Mouse (Mus musculus): Measurements from ENCODE around the gene Gstp1. TPM values are rescaled to one million over a fixed set of nuclear protein-coding genes. Genes with fewer than 3 reads are reported as not detected.

Gene Gstp1
- total RNA-seq, 2 experiments from 2014 or later = 386 to 408 TPM

- Histone ChIP-seq H3K4me3 (no peak overlapping the region), H3K27ac (no peak overlapping the region)
- no peak for TF ChIP-seq CTCF (IDR thresholded peaks at IDR 0.05)
- DNase-seq = no peak
- intact Hi-C loops (cut with DNase I) = no loop called here
Observed at GRCm38 (mm10) chr19:4001752-4002151, 36.0 kb downstream of the Gstp1 start.

GRCm38 (mm10) chr19:4000949-4001525 is 36.7 kb downstream of the Gstp1 start:
- DNase-seq = no peak
- TF ChIP-seq CTCF (IDR thresholded peaks at IDR 0.05) = no peak
- H3K4me3 ChIP-seq = peak overlapping the region; percentile 78
- peak overlapping the region; percentile 94 for H3K27ac ChIP-seq
- intact Hi-C loops (cut with DNase I) = loop anchor here (1.0 kb wide), 1 partner anchor 11 kb away; the partner anchor contains the start of gene Ndufv1

- peak within 1 kb of the TSS; percentile 94 for H3K27ac ChIP-seq
- peak; percentile 96 for DNase-seq
- intact Hi-C loops (cut with DNase I) = loop anchor here (1.0 kb wide), 1 partner anchor 12 kb away; the partner anchor contains the start of gene Ndufv1
- H3K4me3 ChIP-seq = peak within 1 kb of the TSS; percentile 78
- TF ChIP-seq CTCF (IDR thresholded peaks at IDR 0.05) = peak; percentile 81
Observed at GRCm38 (mm10) chr19:4000119-4000900, 37.5 kb downstream of the Gstp1 start, which contains the start of the genes Nudt8 and Gm49405. TSS of gene Nudt8 (plus strand) at chr19:4000580. TSS of gene Gm49405 (plus strand) at chr19:4000626.

GRCm38 (mm10) chr19:3999121-3999730 is 38.6 kb downstream of the Gstp1 start:
- intact Hi-C loops (cut with DNase I) = no loop called here
- peak overlapping the region; percentile 78 for H3K4me3 ChIP-seq
- peak overlapping the region; percentile 94 for H3K27ac ChIP-seq
- DNase-seq = no peak
- no peak for TF ChIP-seq CTCF (IDR thresholded peaks at IDR 0.05)

- Histone ChIP-seq H3K27ac (no peak overlapping the region), H3K4me3 (no peak overlapping the region)
- intact Hi-C loops (cut with DNase I) = no loop called here
- no peak for DNase-seq
- no peak for TF ChIP-seq CTCF (IDR thresholded peaks at IDR 0.05)
Observed at GRCm38 (mm10) chr19:3998335-3998734, 39.5 kb downstream of the Gstp1 start.

GRCm38 (mm10) chr19:3997231-3997630 is 40.6 kb downstream of the Gstp1 start:
- Histone ChIP-seq H3K4me3 (no peak overlapping the region), H3K27ac (no peak overlapping the region)
- intact Hi-C loops (cut with DNase I) = no loop called here
- TF ChIP-seq CTCF (IDR thresholded peaks at IDR 0.05) = no peak
- no peak for DNase-seq

- no peak for TF ChIP-seq CTCF (IDR thresholded peaks at IDR 0.05)
- no peak overlapping the region for H3K4me3 ChIP-seq
- intact Hi-C loops (cut with DNase I) = no loop called here
- DNase-seq = no peak
- H3K27ac ChIP-seq = peak overlapping the region; percentile 68; the same call in 1 of the 2 replicates
Observed at GRCm38 (mm10) chr19:3996747-3997146, 41.0 kb downstream of the Gstp1 start.

- H3K27ac ChIP-seq = peak overlapping the region; percentile 68
- intact Hi-C loops (cut with DNase I) = no loop called here
- no peak for TF ChIP-seq CTCF (IDR thresholded peaks at IDR 0.05)
- no peak overlapping the region for H3K4me3 ChIP-seq
- no peak for DNase-seq
Observed at GRCm38 (mm10) chr19:3996106-3996505, 41.7 kb downstream of the Gstp1 start.

GRCm38 (mm10) chr19:3995505-3995904 is 42.3 kb downstream of the Gstp1 start:
- intact Hi-C loops (cut with DNase I) = no loop called here
- TF ChIP-seq CTCF (IDR thresholded peaks at IDR 0.05) = no peak
- DNase-seq = no peak
- H3K4me3 ChIP-seq = no peak overlapping the region
- peak overlapping the region; percentile 68 for H3K27ac ChIP-seq

GRCm38 (mm10) chr19:3994932-3995331 is 42.9 kb downstream of the Gstp1 start:
- DNase-seq = no peak
- Histone ChIP-seq H3K4me3 (no peak overlapping the region), H3K27ac (no peak overlapping the region)
- no peak for TF ChIP-seq CTCF (IDR thresholded peaks at IDR 0.05)
- intact Hi-C loops (cut with DNase I) = no loop called here

- no peak for TF ChIP-seq CTCF (IDR thresholded peaks at IDR 0.05)
- DNase-seq = no peak
- intact Hi-C loops (cut with DNase I) = no loop called here
- no peak within 1 kb of the TSS for H3K27ac ChIP-seq
- H3K4me3 ChIP-seq = no peak within 1 kb of the TSS
Observed at GRCm38 (mm10) chr19:3992416-3992815, 45.4 kb downstream of the Gstp1 start, which contains the start of gene Tbx10. TSS of gene Tbx10 (plus strand) at chr19:3992752.

GRCm38 (mm10) chr19:3991966-3992365 is 45.8 kb downstream of the Gstp1 start:
- TF ChIP-seq CTCF (IDR thresholded peaks at IDR 0.05) = no peak
- intact Hi-C loops (cut with DNase I) = no loop called here
- Histone ChIP-seq H3K27ac (no peak overlapping the region), H3K4me3 (no peak overlapping the region)
- no peak for DNase-seq

GRCm38 (mm10) chr19:3991562-3991961 is 46.2 kb downstream of the Gstp1 start:
- no peak for DNase-seq
- intact Hi-C loops (cut with DNase I) = no loop called here
- no peak overlapping the region for H3K27ac ChIP-seq
- TF ChIP-seq CTCF (IDR thresholded peaks at IDR 0.05) = no peak
- no peak overlapping the region for H3K4me3 ChIP-seq

Data from gastrocnemius, adult 2 months (tissue).